Mouse (Mus musculus) forebrain, embryonic 14.5 days (tissue): ENCODE measurements around the gene Zbtb39. TPM values are rescaled to one million over a fixed set of nuclear protein-coding genes. Genes with fewer than 3 reads are reported as not detected.
"Not testable (repeated sequence)": the region's sequence is repeated elsewhere in the genome, so short reads cannot be mapped to it uniquely, and the experiment has no call there.

Experiments
- ATAC-seq: fragments of 200-750 bp; cut with Nextera tagmentation; 2 replicates; pipeline ENCODE4 v1.8.0; 2017; ENCODE audit warnings: mild to moderate bottlenecking, moderate library complexity
- DNase-seq: peaks from one replicate; pipeline ENCODE4 v3.0.0-alpha.2; 2015; ENCODE audit warnings: low spot score
- H3K27ac ChIP-seq: fragments of 300-500 bp; sonication (generic); 2 replicates; pipeline ENCODE4 v1.5.1; 2014; ENCODE audit warnings: low read depth, mild to moderate bottlenecking, control low read depth, low read length, moderate library complexity
- H3K27me3 ChIP-seq: fragments of 300-500 bp; sonication (generic); replicated peaks from 2 replicates; pipeline ENCODE4 v1.6.1; 2014; ENCODE audit warnings: low read length, control low read depth, mixed read lengths; ENCODE audit not compliant: control insufficient read depth, insufficient read depth
- H3K36me3 ChIP-seq: fragments of 300-500 bp; sonication (generic); 2 replicates; pipeline ENCODE4 v1.6.1; 2014; ENCODE audit warnings: low read length, control low read depth; ENCODE audit not compliant: control insufficient read depth, insufficient read depth
- H3K4me1 ChIP-seq: fragments of 300-500 bp; sonication (generic); 2 replicates; pipeline ENCODE4 v1.6.1; 2014; ENCODE audit warnings: antibody characterized with exemption, low read length, control low read depth; ENCODE audit not compliant: control insufficient read depth, insufficient read depth
- H3K4me2 ChIP-seq: fragments of 300-500 bp; sonication (generic); 2 replicates; pipeline ENCODE4 v1.6.1; 2014; ENCODE audit warnings: mild to moderate bottlenecking, control low read depth, low read length
- H3K4me3 ChIP-seq: fragments of 300-500 bp; sonication (generic); 2 replicates; pipeline ENCODE4 v1.5.1; 2014; ENCODE audit warnings: low read depth, low read length, control low read depth
- H3K9ac ChIP-seq: fragments of 300-500 bp; sonication (generic); 2 replicates; pipeline ENCODE4 v1.6.1; 2014; ENCODE audit warnings: mild to moderate bottlenecking, low read length, control low read depth, moderate library complexity
- H3K9me3 ChIP-seq: fragments of 300-500 bp; sonication (generic); replicated peaks from 2 replicates; pipeline ENCODE4 v1.6.1; 2016; ENCODE audit warnings: low read length, control low read depth, mixed read lengths; ENCODE audit not compliant: control insufficient read depth
- WGBS: fragments of 180-500 bp; shearing (Covaris S2); extraction: QIAGEN DNeasy Blood & Tissue Kit; methylation state at CpG from one replicate; pipeline ENCODE4 v1.1.7; 2014; 5-methylcytosine and 5-hydroxymethylcytosine counted together
- polyA plus RNA-seq: library from polyadenylated mRNA; unstranded; fragments of >200 nt; fragmentation: Nextera tagmentation; extraction: Ambion mirVana; gene quantifications from 2 replicates; pipeline ENCODE4 v1.2.1, GENCODE M21; 2014

The Zbtb39 gene
- polyA plus RNA-seq, 1 experiment from 2014 or later = 5.0 TPM

DNA sequence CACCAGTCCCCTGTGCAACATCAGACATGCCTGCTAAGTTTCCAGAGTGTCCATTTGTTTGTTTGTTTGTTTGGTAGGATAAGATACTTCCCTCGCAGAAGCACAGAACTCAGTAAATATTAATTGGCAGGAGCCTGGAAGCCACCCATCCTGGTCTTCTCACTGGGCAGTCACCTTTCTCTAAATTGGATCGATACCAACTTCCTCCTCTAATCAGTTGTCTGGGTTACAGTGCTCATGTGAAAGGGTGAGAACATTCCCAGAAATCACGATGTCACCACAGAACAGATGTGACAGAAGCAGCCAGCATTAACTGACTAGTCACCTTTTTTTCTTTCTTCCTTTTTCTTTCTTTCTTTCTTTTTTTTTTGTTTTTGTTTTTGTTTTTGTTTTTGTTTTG, 15.9 kb downstream of the Zbtb39 start:
- H3K9ac ChIP-seq = no peak overlapping the region
- no peaks in the 10 kb centered on the region for H3K4me1 ChIP-seq
- no peak overlapping the region for H3K27ac ChIP-seq
- no peaks in the 10 kb centered on the region for H3K36me3 ChIP-seq
- 70% methylated on average over 3 of the region's 3 CpGs for WGBS
- no peaks in the 10 kb centered on the region for H3K27me3 ChIP-seq
- H3K4me2 ChIP-seq = no peak overlapping the region
- DNase-seq = no peak
- no peak overlapping the region for H3K4me3 ChIP-seq
- H3K9me3 ChIP-seq = no peaks in the 10 kb centered on the region
- ATAC-seq = no peak

DNA sequence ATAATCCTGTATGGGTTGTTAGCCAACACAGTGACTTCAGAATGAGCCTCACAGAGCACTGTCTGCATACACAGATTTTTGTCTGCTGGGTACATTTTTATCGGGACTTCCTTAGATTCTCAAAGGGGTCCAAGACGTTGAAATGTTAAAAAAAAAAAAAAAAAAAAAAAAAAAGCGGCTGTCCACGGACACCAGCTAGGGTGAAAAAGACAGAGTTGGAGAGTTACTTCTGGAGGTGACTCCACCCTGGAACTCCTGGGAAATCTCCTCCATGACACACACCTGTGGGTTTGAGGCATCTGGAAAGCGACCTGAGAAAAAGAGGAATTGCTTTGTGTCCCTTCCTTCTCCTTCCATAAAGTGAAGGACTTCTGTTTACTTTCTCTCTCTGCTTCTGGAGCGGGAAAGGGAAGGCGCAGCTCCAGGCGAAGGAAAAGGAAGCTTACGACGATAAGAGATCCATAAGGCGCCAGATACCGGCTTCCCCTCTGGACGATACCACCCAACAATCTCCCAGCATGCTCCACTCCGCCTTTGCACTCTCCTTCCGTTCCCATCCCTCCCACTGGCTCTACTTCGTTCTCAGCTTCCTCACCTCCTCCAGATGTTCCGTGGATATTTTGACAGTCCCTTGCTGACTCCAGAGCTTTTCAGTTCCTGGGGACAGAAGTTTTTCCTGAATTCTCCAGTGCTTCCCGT, 16.6 kb downstream of the Zbtb39 start:
- Histone ChIP-seq H3K4me2 (no peak overlapping the region), H3K9me3 (no peaks in the 10 kb centered on the region), H3K4me1 (no peaks in the 10 kb centered on the region), H3K27ac (no peak overlapping the region), H3K36me3 (no peaks in the 10 kb centered on the region), H3K27me3 (no peaks in the 10 kb centered on the region), H3K4me3 (no peak overlapping the region), H3K9ac (no peak overlapping the region)
- WGBS = 53% methylated on average over 18 of the region's 18 CpGs
- no peak for DNase-seq
- no peak for ATAC-seq

DNA sequence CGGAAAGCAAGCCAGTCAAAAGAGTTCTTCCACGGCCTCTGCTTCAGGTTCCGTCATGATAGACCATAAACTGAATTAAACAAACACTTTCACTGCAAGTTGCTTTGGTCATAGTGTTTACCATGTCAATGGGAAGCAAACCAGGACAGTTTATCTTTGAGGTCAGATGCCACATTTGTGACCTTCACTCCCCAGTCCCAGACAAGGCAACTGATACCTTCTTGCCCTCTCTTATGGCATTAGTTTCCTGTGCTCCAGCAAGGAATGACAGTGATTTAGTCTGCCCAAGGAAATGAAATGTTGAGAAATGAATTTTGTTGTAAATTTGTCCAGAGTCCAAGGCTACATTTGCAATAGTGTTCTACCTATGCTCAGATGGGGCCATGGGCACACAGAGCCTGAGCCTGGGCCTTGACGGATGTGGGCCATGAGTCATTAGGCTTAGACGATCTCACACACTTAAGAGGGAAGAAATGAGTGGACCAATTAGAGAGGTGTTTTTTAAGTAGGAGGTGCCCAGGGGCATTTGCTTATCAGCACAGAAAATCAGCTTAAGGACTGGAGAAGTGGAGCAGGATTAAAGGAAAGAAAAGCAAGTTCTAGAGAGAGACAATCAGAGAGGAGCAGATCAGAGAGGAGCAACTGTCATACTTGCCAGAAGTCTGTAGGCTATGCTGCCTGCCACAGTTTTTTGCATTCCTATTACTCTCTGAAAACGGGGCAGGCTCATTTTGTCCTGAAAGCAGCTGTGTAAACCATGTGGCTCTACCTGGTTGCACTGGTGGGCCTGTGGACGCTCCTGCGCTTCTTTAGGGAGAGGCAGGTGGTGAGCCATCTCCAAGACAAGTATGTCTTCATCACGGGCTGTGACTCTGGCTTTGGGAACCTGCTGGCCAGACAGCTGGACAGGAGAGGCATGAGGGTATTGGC, 20.1 kb downstream of the Zbtb39 start, which contains the start of the genes Rdh1 and Rdh16f1:
TSS of gene Rdh1 (plus strand) at position 541 of the 930 bp plus-strand sequence.
TSS of gene Rdh16f1 (plus strand) at position 607 of the 930 bp plus-strand sequence.
- ATAC-seq (no peak), DNase-seq (no peak)
- Histone ChIP-seq H3K9me3 (no peaks in the 10 kb centered on the region), H3K4me1 (no peaks in the 10 kb centered on the region), H3K27ac (no peak within 1 kb of the TSS), H3K36me3 (no peaks in the 10 kb centered on the region), H3K27me3 (no peaks in the 10 kb centered on the region), H3K4me3 (no peak within 1 kb of the TSS), H3K9ac (no peak within 1 kb of the TSS), H3K4me2 (no peak within 1 kb of the TSS)
- WGBS = 71% methylated on average over 9 of the region's 9 CpGs

DNA sequence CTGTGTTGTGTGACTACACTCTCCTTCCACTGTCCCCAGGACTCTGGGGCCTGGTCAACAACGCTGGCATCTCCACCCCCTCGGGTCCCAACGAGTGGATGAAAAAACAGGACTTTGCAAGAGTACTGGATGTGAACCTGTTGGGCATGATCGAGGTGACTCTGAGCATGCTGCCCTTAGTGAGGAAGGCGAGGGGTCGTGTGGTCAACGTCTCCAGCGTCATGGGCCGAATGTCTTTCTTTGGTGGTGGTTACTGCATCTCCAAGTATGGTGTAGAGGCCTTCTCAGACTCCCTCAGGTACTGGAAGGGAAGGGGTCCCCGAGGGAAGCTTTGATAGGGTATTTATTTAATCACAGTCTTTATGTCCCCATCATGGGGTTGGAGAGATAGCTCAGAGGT, 23.6 kb downstream of the Zbtb39 start:
- not testable (repeated sequence) for H3K27me3 ChIP-seq

DNA sequence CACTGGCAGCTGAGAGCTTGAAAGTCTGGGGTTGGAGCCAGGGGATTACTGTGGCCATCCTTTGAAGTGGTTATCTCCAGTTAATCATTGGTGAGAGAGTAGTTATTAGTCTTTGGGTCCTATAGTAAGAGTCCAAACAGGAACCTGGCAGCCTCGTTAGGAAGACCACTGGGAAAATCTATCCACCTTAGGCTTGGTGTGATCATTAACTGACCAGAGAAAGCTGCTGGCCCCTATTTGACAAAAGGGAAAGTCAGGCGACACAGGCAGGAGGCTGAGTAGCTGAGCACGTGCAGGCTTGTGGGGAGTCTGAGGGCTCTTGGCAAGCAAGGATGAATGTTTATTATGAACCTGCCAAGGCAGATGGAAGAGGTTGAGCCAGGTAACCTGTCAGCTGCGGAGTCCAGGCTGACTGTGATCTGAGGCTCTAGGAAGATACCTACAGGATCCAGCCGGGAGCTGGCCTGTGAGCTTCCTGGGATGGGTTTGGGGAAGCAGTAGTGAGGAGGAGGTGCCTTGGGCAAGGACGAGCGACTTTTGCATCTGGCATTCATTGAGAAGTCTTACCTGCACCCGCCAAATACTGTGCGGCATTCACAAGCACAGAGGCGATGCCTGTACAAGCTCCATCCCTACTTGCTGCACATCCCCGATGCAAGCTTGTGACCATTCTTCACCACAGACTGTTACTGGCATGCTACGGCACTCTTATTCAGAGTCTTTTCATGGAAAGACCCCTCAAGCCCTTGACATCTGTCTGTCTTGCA, 24.8 kb downstream of the Zbtb39 start:
- no peaks in the 10 kb centered on the region for H3K4me1 ChIP-seq
- 70% methylated on average over 12 of the region's 12 CpGs for WGBS
- H3K27me3 ChIP-seq = no peaks in the 10 kb centered on the region
- no peak overlapping the region for H3K4me3 ChIP-seq
- H3K4me2 ChIP-seq = no peak overlapping the region
- H3K27ac ChIP-seq = no peak overlapping the region
- no peaks in the 10 kb centered on the region for H3K36me3 ChIP-seq
- no peak for DNase-seq
- no peak for ATAC-seq
- H3K9ac ChIP-seq = no peak overlapping the region
- H3K9me3 ChIP-seq = no peaks in the 10 kb centered on the region

More for the DNA sequence above, 23.6 kb downstream of the Zbtb39 start:
- H3K9me3 ChIP-seq, H3K4me1 ChIP-seq, H3K27ac ChIP-seq, H3K36me3 ChIP-seq, DNase-seq, H3K9ac ChIP-seq, ATAC-seq, H3K4me3 ChIP-seq, H3K4me2 ChIP-seq: not testable (repeated sequence)
- 93% methylated on average over 10 of the region's 10 CpGs for WGBS

DNA sequence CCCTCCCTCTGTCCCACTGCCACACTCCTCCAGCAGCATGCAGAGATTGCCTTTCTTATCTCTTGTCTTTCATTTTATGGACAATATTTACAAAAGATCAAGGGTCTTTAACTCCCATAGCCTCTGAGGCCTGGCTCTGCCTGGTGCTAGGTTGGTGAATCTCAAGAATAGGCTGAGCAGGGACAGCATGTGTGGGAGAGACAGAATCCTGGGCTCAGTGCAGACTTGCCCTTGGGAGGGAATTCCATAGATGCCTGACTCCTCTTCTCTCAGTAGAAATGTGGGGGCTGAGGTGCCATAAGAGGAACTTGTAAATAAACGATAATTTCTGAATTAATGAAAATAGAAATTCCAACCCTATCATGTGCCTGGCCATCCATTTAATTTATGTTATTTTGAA, 27.2 kb downstream of the Zbtb39 start:
- H3K36me3 ChIP-seq = no peaks in the 10 kb centered on the region
- no peak overlapping the region for H3K4me2 ChIP-seq
- H3K27me3 ChIP-seq = no peaks in the 10 kb centered on the region
- no peak for ATAC-seq
- H3K9me3 ChIP-seq = no peaks in the 10 kb centered on the region
- H3K27ac ChIP-seq = no peak overlapping the region
- H3K4me1 ChIP-seq = no peaks in the 10 kb centered on the region
- no peak overlapping the region for H3K4me3 ChIP-seq
- WGBS = 81% methylated on average over 1 of the region's 1 CpGs
- DNase-seq = no peak
- H3K9ac ChIP-seq = no peak overlapping the region

DNA sequence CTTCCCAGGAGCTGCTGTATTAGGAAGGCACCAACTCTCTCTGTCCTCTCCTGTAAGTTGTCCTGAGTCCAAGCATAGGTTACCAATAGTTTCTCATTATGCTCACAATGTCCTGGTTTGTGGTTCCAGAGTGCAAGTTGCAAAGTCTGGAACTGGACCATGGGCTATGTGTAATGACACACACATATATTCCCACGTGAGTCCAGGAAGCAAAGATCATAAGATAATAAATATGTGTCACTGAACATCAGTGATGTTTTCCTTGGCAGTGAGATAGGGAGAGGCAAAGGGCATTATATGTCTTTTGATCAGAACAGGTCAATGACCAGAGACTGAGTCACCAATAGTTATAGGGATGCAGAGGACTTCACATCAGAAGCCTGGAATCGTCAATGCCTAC, 36.7 kb downstream of the Zbtb39 start, which contains the start of gene Rdh9:
TSS of gene Rdh9 (plus strand) at position 376 of the 400 bp plus-strand sequence.
- Histone ChIP-seq H3K4me1 (no peaks in the 10 kb centered on the region), H3K27me3 (no peaks in the 10 kb centered on the region), H3K36me3 (no peaks in the 10 kb centered on the region), H3K4me3 (no peak within 1 kb of the TSS), H3K9me3 (no peaks in the 10 kb centered on the region), H3K4me2 (no peak within 1 kb of the TSS), H3K9ac (no peak within 1 kb of the TSS), H3K27ac (no peak within 1 kb of the TSS)
- DNase-seq (no peak), ATAC-seq (no peak)
- WGBS = 81% methylated on average over 2 of the region's 2 CpGs

DNA sequence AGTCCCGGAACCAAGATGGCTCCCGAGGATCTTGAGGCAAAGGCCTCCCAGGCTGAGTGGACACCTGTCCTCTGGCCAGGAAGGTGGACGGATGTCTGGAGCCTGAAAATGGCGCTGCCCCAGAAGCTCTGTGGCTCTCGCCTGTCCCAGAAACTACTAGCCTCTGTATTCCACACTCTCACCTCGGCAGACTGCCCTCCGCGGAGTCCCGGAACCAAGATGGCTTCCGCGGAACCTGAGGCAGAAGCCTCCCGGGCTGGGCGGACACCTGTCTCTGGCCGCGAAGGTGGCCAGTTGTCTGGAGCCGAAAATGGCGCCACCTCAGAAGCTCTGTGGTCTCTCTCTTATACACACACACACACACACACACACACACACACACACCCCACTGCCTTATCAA, 43.0 kb downstream of the Zbtb39 start:
- 95% methylated on average over 17 of the region's 17 CpGs for WGBS
- not testable (repeated sequence) for H3K4me1 ChIP-seq, ATAC-seq, H3K9ac ChIP-seq, H3K4me3 ChIP-seq, H3K27ac ChIP-seq, H3K9me3 ChIP-seq, H3K4me2 ChIP-seq, H3K27me3 ChIP-seq, H3K36me3 ChIP-seq, DNase-seq
